Mouse (Mus musculus) small intestine, adult 2 months (tissue): ENCODE data around the gene Mtus2. TPM values are rescaled to one million over a fixed set of nuclear protein-coding genes. Genes with fewer than 3 reads are reported as not detected.
"Not testable (repeated sequence)": the region's sequence is repeated elsewhere in the genome, so short reads cannot be mapped to it uniquely, and the experiment has no call there.

Experiments
- H3K27ac ChIP-seq: fragments of 200-500 bp; 2 replicates; pipeline ENCODE4 v1.5.1; 2012; ENCODE audit warnings: low read depth, low read length, control low read depth, inconsistent platforms; ENCODE audit not compliant: insufficient read depth
- H3K27me3 ChIP-seq: fragments of 200-500 bp; 2 replicates; pipeline ENCODE4 v1.6.1; 2012; ENCODE audit warnings: mild to moderate bottlenecking, moderate library complexity, low read length, inconsistent platforms; ENCODE audit not compliant: control insufficient read depth, insufficient read depth
- H3K36me3 ChIP-seq: fragments of 200-500 bp; 2 replicates; pipeline ENCODE4 v1.6.1; 2012; ENCODE audit warnings: mild to moderate bottlenecking, low read length, control low read depth, inconsistent platforms; ENCODE audit not compliant: control insufficient read depth, insufficient read depth
- H3K4me1 ChIP-seq: fragments of 200-500 bp; 2 replicates; pipeline ENCODE4 v1.6.1; 2012; ENCODE audit warnings: low read length, inconsistent platforms, mixed read lengths; ENCODE audit not compliant: control insufficient read depth, insufficient read depth, insufficient read length
- H3K4me3 ChIP-seq: fragments of 200-500 bp; 2 replicates; pipeline ENCODE4 v1.5.1; 2012; ENCODE audit warnings: low read depth, mild to moderate bottlenecking, control low read depth, inconsistent platforms, low read length, moderate library complexity
- CTCF ChIP-seq: fragments of 200-500 bp; IDR thresholded peaks from 2 replicates; pipeline ENCODE4 v1.5.1; 2012; ENCODE audit warnings: low read depth, mild to moderate bottlenecking, control low read depth, inconsistent platforms, low read length, moderate library complexity, mixed read lengths; ENCODE audit not compliant: insufficient replicate concordance, insufficient read length; ENCODE audit errors: extremely low read depth
- POLR2A ChIP-seq: fragments of 200-500 bp; IDR thresholded peaks from 2 replicates; pipeline ENCODE4 v1.6.1; 2012; ENCODE audit warnings: low read depth, mild to moderate bottlenecking, control low read depth, inconsistent platforms, low read length, moderate library complexity
- WGBS: fragments of 180-500 bp; shearing (Covaris S2); methylation state at CpG from one replicate; pipeline ENCODE4 v1.1.7; 2018; 5-methylcytosine and 5-hydroxymethylcytosine counted together
- polyA plus RNA-seq: library from polyadenylated mRNA; depleted of rRNA; stranded (reverse); fragments of >200 nt; gene quantifications from 2 replicates; pipeline ENCODE4 v1.2.3, GENCODE M21; 2012

Gene Mtus2
- polyA plus RNA-seq, 1 experiment = 1.8 TPM

DNA sequence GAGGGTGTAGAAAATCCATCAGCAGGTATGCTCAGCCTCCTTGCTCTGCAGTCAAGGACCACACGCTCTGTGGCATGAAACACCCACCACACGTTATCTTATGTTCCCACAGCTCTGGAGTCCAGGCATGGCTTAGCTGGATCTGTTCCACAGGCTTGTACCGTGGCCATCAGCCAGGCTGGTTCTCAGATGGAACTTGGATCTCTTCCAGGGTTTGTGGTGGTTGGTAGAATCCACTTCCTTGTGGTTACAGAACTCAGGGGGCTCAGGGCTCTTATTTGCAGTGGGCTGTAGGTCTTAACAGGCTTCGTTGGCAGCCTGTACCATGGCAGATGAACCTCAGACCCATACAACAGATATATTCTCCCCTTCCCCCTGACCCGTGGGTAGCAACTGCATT, 17.9 kb upstream of the Mtus2 start:
- H3K4me1 ChIP-seq = no peaks in the 10 kb centered on the region
- no peak overlapping the region for H3K4me3 ChIP-seq
- H3K27ac ChIP-seq = no peak overlapping the region
- no peaks in the 10 kb centered on the region for H3K27me3 ChIP-seq
- TF ChIP-seq POLR2A = no peak
- WGBS = 34% methylated on average over 5 of the region's 5 CpGs
- no peaks in the 10 kb centered on the region for H3K36me3 ChIP-seq

- no peaks in the 10 kb centered on the region for H3K4me1 ChIP-seq
- no peak for TF ChIP-seq POLR2A
- peak; percentile 61; the same call in 1 of the 2 replicates for TF ChIP-seq CTCF
- H3K4me3 ChIP-seq = no peak overlapping the region
- no peak overlapping the region for H3K27ac ChIP-seq
- 13% methylated on average over 5 of the region's 5 CpGs for WGBS
- no peaks in the 10 kb centered on the region for H3K27me3 ChIP-seq
- H3K36me3 ChIP-seq = no peaks in the 10 kb centered on the region
Measured at GRCm38 (mm10) chr5:147945000-147945666, 12.0 kb upstream of the Mtus2 start.

- 74% methylated on average over 14 of the region's 14 CpGs for WGBS
- no peaks in the 10 kb centered on the region for H3K36me3 ChIP-seq
- H3K27ac ChIP-seq = no peak overlapping the region
- no peak overlapping the region for H3K4me3 ChIP-seq
- H3K27me3 ChIP-seq = no peaks in the 10 kb centered on the region
- no peaks in the 10 kb centered on the region for H3K4me1 ChIP-seq
- no peak for TF ChIP-seq POLR2A
- no peak for TF ChIP-seq CTCF
Measured at GRCm38 (mm10) chr5:147949881-147950280, 7.2 kb upstream of the Mtus2 start.

DNA sequence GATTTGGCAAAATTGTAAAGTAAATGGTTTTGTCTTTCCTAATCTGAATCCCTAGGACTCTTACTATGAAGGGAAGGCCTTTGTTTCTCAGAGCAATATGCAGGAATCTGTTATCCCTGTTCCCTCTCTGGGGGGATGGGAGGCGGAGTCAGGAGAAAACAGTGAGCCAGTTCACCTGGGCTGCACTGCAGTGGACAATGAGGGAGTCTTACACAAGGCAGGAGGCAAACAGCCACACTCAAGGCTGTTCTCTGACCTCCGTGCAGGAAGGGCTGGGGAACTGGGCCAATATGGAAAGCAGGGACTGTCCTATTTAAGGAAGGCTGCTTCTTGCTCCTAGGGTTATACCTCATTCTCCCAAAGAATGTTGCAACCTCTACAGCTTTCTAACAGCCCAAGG, 5.4 kb upstream of the Mtus2 start:
- no peak overlapping the region for H3K27ac ChIP-seq
- TF ChIP-seq CTCF = no peak
- TF ChIP-seq POLR2A = no peak
- no peaks in the 10 kb centered on the region for H3K36me3 ChIP-seq
- H3K4me3 ChIP-seq = no peak overlapping the region
- H3K4me1 ChIP-seq = no peaks in the 10 kb centered on the region
- WGBS = 32% methylated on average over 2 of the region's 2 CpGs
- peaks cover 12% of the 10 kb centered on the region for H3K27me3 ChIP-seq

DNA sequence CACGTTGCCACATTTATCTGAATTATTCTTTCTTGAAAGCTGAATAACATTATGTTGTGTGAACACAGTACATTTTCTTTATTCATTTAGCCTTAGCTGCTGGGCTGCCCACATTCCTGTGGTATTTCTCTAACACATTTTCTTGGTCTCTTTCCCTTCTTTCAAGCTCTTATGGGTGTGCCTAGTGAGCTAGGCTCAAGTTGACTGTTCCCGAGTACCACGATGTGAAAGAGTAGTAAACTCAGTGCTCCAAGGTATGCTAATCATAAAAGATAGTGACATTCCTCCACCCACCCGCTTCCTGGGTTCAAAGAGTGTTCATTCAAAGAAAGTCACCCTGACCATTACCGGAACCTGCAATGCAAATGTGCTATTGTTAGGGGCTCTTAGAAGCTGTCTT, 3.9 kb upstream of the Mtus2 start:
- 65% methylated on average over 5 of the region's 5 CpGs for WGBS
- peaks cover 25% of the 10 kb centered on the region for H3K27me3 ChIP-seq
- H3K4me1 ChIP-seq = not testable (repeated sequence)

GRCm38 (mm10) chr5:147955671-147956070, 1.4 kb upstream of the Mtus2 start:
- no peaks in the 10 kb centered on the region for H3K36me3 ChIP-seq
- no peak overlapping the region for H3K27ac ChIP-seq
- no peak overlapping the region for H3K4me3 ChIP-seq
- H3K27me3 ChIP-seq = peaks cover 25% of the 10 kb centered on the region
- peaks cover 6% of the 10 kb centered on the region for H3K4me1 ChIP-seq
- no peak for TF ChIP-seq POLR2A
- TF ChIP-seq CTCF = no peak
- WGBS = 36% methylated on average over 5 of the region's 5 CpGs

More for the DNA sequence above, 3.9 kb upstream of the Mtus2 start:
- H3K27ac ChIP-seq, H3K36me3 ChIP-seq, H3K4me3 ChIP-seq: not testable (repeated sequence)

DNA sequence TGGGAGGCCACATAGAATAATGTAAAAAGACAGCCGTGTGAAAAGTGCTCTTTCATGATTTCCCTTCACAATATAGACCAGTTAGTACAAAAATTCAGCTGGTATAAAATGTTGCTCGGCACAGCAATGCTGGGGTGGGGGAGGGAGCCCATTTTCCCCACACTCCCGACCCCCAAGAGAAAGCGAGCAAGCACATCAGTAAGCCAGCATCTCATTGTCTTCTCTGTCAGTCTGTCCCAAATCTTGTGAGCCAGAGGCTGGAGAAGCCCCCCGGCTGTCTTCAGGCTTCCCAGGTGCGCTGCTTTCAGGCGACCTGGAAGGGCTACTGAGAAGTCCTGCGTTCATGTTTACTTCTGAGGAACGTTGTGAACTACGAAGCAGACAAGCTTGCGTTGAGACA, 699 bp upstream of the Mtus2 start:
- Histone ChIP-seq H3K27me3 (peaks cover 25% of the 10 kb centered on the region), H3K27ac (no peak overlapping the region), H3K36me3 (no peaks in the 10 kb centered on the region), H3K4me3 (no peak overlapping the region), H3K4me1 (peaks cover 6% of the 10 kb centered on the region)
- 4% methylated on average over 11 of the region's 11 CpGs for WGBS
- no peak for TF ChIP-seq POLR2A
- no peak for TF ChIP-seq CTCF
